Mouse (Mus musculus) heart, embryonic 12.5 days (tissue): Measurements from ENCODE around the gene Dusp15. TPM values are rescaled to one million over a fixed set of nuclear protein-coding genes. Genes with fewer than 3 reads are reported as not detected.

Experiments used
- ATAC-seq: fragments of 200-750 bp; cut with Nextera tagmentation; 2 replicates; pipeline ENCODE4 v1.8.0; 2017; ENCODE audit warnings: moderate TSS enrichment, moderate library complexity; ENCODE audit not compliant: insufficient number of reproducible peaks, low FRiP score
- H3K27ac ChIP-seq: fragments of 300-500 bp; sonication (generic); 2 replicates; pipeline ENCODE4 v1.5.1; 2016; ENCODE audit warnings: mild to moderate bottlenecking, moderate library complexity; ENCODE audit not compliant: poor library complexity, severe bottlenecking
- H3K27me3 ChIP-seq: fragments of 300-500 bp; sonication (generic); replicated peaks from 2 replicates; pipeline ENCODE4 v1.6.1; 2016; ENCODE audit warnings: mild to moderate bottlenecking, moderate library complexity
- H3K36me3 ChIP-seq: fragments of 300-500 bp; sonication (generic); 2 replicates; pipeline ENCODE4 v1.6.1; 2016; ENCODE audit warnings: mild to moderate bottlenecking, moderate library complexity
- H3K4me1 ChIP-seq: fragments of 300-500 bp; sonication (generic); replicated peaks from 2 replicates; pipeline ENCODE4 v1.6.1; 2016; ENCODE audit warnings: mild to moderate bottlenecking
- H3K4me2 ChIP-seq: fragments of 300-500 bp; sonication (generic); 2 replicates; pipeline ENCODE4 v1.6.1; 2016; ENCODE audit warnings: mild to moderate bottlenecking, moderate library complexity
- H3K4me3 ChIP-seq: fragments of 300-500 bp; sonication (generic); 2 replicates; pipeline ENCODE4 v1.5.1; 2016; ENCODE audit warnings: mild to moderate bottlenecking
- H3K9ac ChIP-seq: fragments of 300-500 bp; sonication (generic); 2 replicates; pipeline ENCODE4 v1.6.1; 2016; ENCODE audit warnings: mild to moderate bottlenecking, moderate library complexity
- H3K9me3 ChIP-seq: fragments of 300-500 bp; sonication (generic); replicated peaks from 2 replicates; pipeline ENCODE4 v1.6.1; 2016; ENCODE audit warnings: mild to moderate bottlenecking, moderate library complexity
- WGBS: fragments of 180-500 bp; shearing (Covaris S2); methylation state at CpG from one replicate; pipeline ENCODE4 v1.1.7; 2016; 5-methylcytosine and 5-hydroxymethylcytosine counted together
- polyA plus RNA-seq: library from polyadenylated mRNA; unstranded; fragments of >200 nt; fragmentation: Nextera tagmentation; extraction: Ambion mirVana; gene quantifications from 2 replicates; pipeline ENCODE4 v1.2.1, GENCODE M21; 2016

Gene Dusp15
- polyA plus RNA-seq, 1 experiment from 2014 or later, result 0.10 TPM

- H3K9me3 ChIP-seq, result no peaks in the 10 kb centered on the region
- H3K27me3 ChIP-seq, result peaks cover 34% of the 10 kb centered on the region
- WGBS, result 47% methylated on average over 5 of the region's 5 CpGs
- H3K36me3 ChIP-seq, result no peaks in the 10 kb centered on the region
- no peak overlapping the region for H3K27ac ChIP-seq
- H3K4me1 ChIP-seq, result peaks cover 26% of the 10 kb centered on the region
- no peak for ATAC-seq
- no peak overlapping the region for H3K9ac ChIP-seq
- H3K4me2 ChIP-seq, result no peak overlapping the region
- no peak overlapping the region for H3K4me3 ChIP-seq
These were observed 35.4 kb downstream of the Dusp15 start for GRCm38 (mm10) chr2:152916111-152916510.

GRCm38 (mm10) chr2:152915453-152915852, 36.0 kb downstream of the Dusp15 start:
- Histone ChIP-seq H3K9me3 (no peaks in the 10 kb centered on the region), H3K27ac (no peak overlapping the region), H3K4me1 (peaks cover 29% of the 10 kb centered on the region), H3K4me2 (no peak overlapping the region), H3K9ac (no peak overlapping the region), H3K27me3 (peaks cover 41% of the 10 kb centered on the region), H3K4me3 (no peak overlapping the region), H3K36me3 (no peaks in the 10 kb centered on the region)
- no peak for ATAC-seq
- 59% methylated on average over 4 of the region's 4 CpGs for WGBS

GRCm38 (mm10) chr2:152914310-152915120, 37.0 kb downstream of the Dusp15 start:
- H3K36me3 ChIP-seq, result no peaks in the 10 kb centered on the region
- peak overlapping the region; percentile 63 for H3K4me2 ChIP-seq
- peaks cover 47% of the 10 kb centered on the region for H3K27me3 ChIP-seq
- H3K9me3 ChIP-seq, result no peaks in the 10 kb centered on the region
- peak overlapping the region; percentile 52 for H3K9ac ChIP-seq
- 3% methylated on average over 18 of the region's 18 CpGs for WGBS
- peak; percentile 41 for ATAC-seq
- peaks cover 29% of the 10 kb centered on the region for H3K4me1 ChIP-seq
- peak overlapping the region; percentile 28 for H3K4me3 ChIP-seq
- H3K27ac ChIP-seq, result no peak overlapping the region

- H3K9me3 ChIP-seq, result no peaks in the 10 kb centered on the region
- H3K27me3 ChIP-seq, result peaks cover 51% of the 10 kb centered on the region
- no peak overlapping the region for H3K4me2 ChIP-seq
- H3K4me1 ChIP-seq, result peaks cover 21% of the 10 kb centered on the region
- no peaks in the 10 kb centered on the region for H3K36me3 ChIP-seq
- H3K27ac ChIP-seq, result no peak overlapping the region
- 36% methylated on average over 7 of the region's 7 CpGs for WGBS
- no peak overlapping the region for H3K4me3 ChIP-seq
- ATAC-seq, result no peak
- no peak overlapping the region for H3K9ac ChIP-seq
These were observed 38.0 kb downstream of the Dusp15 start for GRCm38 (mm10) chr2:152913471-152913870.

- no peak for ATAC-seq
- Histone ChIP-seq H3K27me3 (peaks cover 45% of the 10 kb centered on the region), H3K36me3 (no peaks in the 10 kb centered on the region), H3K4me1 (peaks cover 27% of the 10 kb centered on the region), H3K27ac (no peak overlapping the region), H3K9me3 (no peaks in the 10 kb centered on the region), H3K4me3 (no peak overlapping the region), H3K9ac (no peak overlapping the region), H3K4me2 (no peak overlapping the region)
- 17% methylated on average over 6 of the region's 6 CpGs for WGBS
These were observed 40.1 kb downstream of the Dusp15 start for GRCm38 (mm10) chr2:152911432-152911831.

- H3K4me1 ChIP-seq, result peaks cover 31% of the 10 kb centered on the region
- no peak within 1 kb of the TSS for H3K4me3 ChIP-seq
- H3K9me3 ChIP-seq, result no peaks in the 10 kb centered on the region
- H3K9ac ChIP-seq, result no peak within 1 kb of the TSS; the same call in 1 of the 2 replicates
- no peak within 1 kb of the TSS for H3K27ac ChIP-seq
- no peaks in the 10 kb centered on the region for H3K36me3 ChIP-seq
- no peak for ATAC-seq
- no peak within 1 kb of the TSS for H3K4me2 ChIP-seq
- H3K27me3 ChIP-seq, result peaks cover 45% of the 10 kb centered on the region
- WGBS, result 22% methylated on average over 12 of the region's 12 CpGs
These were observed 40.5 kb downstream of the Dusp15 start, which contains the start of gene Mylk2 for GRCm38 (mm10) chr2:152911031-152911430. Gene Mylk2 (plus strand): TSS chr2:152911352.

- no peak overlapping the region for H3K4me2 ChIP-seq
- H3K9me3 ChIP-seq, result no peaks in the 10 kb centered on the region
- WGBS, result 79% methylated on average over 6 of the region's 6 CpGs
- ATAC-seq, result no peak
- no peak overlapping the region for H3K9ac ChIP-seq
- H3K4me3 ChIP-seq, result no peak overlapping the region
- H3K36me3 ChIP-seq, result no peaks in the 10 kb centered on the region
- peaks cover 41% of the 10 kb centered on the region for H3K4me1 ChIP-seq
- no peak overlapping the region for H3K27ac ChIP-seq
- H3K27me3 ChIP-seq, result peaks cover 45% of the 10 kb centered on the region
These were observed 41.6 kb downstream of the Dusp15 start for GRCm38 (mm10) chr2:152909848-152910247.

- Histone ChIP-seq H3K4me1 (peaks cover 52% of the 10 kb centered on the region), H3K27ac (no peak overlapping the region), H3K36me3 (no peaks in the 10 kb centered on the region), H3K27me3 (peaks cover 29% of the 10 kb centered on the region), H3K9me3 (no peaks in the 10 kb centered on the region), H3K4me3 (no peak overlapping the region), H3K4me2 (no peak overlapping the region), H3K9ac (no peak overlapping the region)
- WGBS, result 49% methylated on average over 14 of the region's 14 CpGs
- ATAC-seq, result no peak
These were observed 44.2 kb downstream of the Dusp15 start for GRCm38 (mm10) chr2:152907114-152907943.

GRCm38 (mm10) chr2:152906274-152907037, 45.0 kb downstream of the Dusp15 start:
- Histone ChIP-seq H3K4me3 (no peak overlapping the region), H3K4me2 (no peak overlapping the region), H3K4me1 (peaks cover 54% of the 10 kb centered on the region), H3K27me3 (peaks cover 20% of the 10 kb centered on the region), H3K36me3 (no peaks in the 10 kb centered on the region), H3K9ac (no peak overlapping the region), H3K9me3 (no peaks in the 10 kb centered on the region), H3K27ac (no peak overlapping the region)
- 51% methylated on average over 9 of the region's 9 CpGs for WGBS
- no peak for ATAC-seq

- ATAC-seq, result peak; percentile 28
- Histone ChIP-seq H3K4me2 (peak overlapping the region; percentile 30), H3K4me1 (peaks cover 48% of the 10 kb centered on the region), H3K9ac (0 out of 2 replicates have a peak overlapping the region, but pooled peaks have one; percentile 32), H3K4me3 (no peak overlapping the region), H3K27ac (peak overlapping the region; percentile 90), H3K27me3 (peaks cover 8% of the 10 kb centered on the region), H3K36me3 (no peaks in the 10 kb centered on the region), H3K9me3 (no peaks in the 10 kb centered on the region)
- WGBS, result 42% methylated on average over 11 of the region's 11 CpGs
These were observed 46.3 kb downstream of the Dusp15 start for GRCm38 (mm10) chr2:152905036-152905829.
